Mouse (Mus musculus): Measurements from ENCODE around the gene Cacna2d3.

DNA sequence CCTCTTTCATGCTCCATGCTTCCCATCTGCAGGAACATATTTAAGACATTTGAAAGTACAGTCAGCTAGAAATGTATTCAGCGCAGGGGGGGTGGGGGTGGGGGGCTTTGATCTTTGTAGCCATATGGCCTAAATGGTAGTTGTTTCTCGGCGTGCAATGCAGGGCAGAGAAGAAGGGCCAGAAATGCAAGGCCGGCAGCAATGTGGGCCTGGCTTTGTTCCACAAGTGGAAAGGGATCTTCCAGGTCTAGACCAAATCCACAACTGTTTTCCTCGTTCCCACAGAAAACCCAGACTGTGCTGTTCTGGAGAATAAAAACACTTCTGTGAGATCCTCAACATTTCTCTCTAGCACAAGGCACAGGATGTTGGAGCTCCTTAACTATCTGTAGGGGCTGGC is 537.9 kb downstream of the Cacna2d3 start:
- TF ChIP-seq CTCF (IDR thresholded peaks at IDR 0.05; ENCODE audit: low read depth) (no peak), EP300 (IDR thresholded peaks at IDR 0.05; ENCODE audit: low read depth) (no peak)

Data from heart, postnatal 0 days (tissue).